In genomic region chr13:58387948-58388347, GRCm38 (mm10) we compare ENCODE assay signal across 8 mouse cellular contexts. TPM values are rescaled to one million over a fixed set of nuclear protein-coding genes. Genes with fewer than 3 reads are reported as not detected.
DNase-seq lines count a peak whose midpoint lies in the region; ATAC-seq and TF ChIP-seq lines count a peak whose summit lies in the region.

No protein-coding gene starts in this region.

- H3K27me3 ChIP-seq in midbrain, embryonic 10.5 days (ENCODE audit: low read depth, poor library complexity, severe bottlenecking), result no peaks in the 10 kb centered on the region
- H3K27me3 ChIP-seq in midbrain, embryonic 13.5 days, result no peaks in the 10 kb centered on the region
- no peaks in the 10 kb centered on the region for H3K27me3 ChIP-seq in intestine, embryonic 16.5 days (replicated peaks; ENCODE audit: control insufficient read depth, insufficient read depth, low read length)
- H3K27me3 ChIP-seq in spleen, adult 2 months (ENCODE audit: control insufficient read depth, insufficient read depth, low read length), result no peaks in the 10 kb centered on the region

- no peak overlapping the region for H3K4me2 ChIP-seq in midbrain, embryonic 13.5 days (replicated peaks)
- H3K4me2 ChIP-seq in intestine, embryonic 16.5 days (ENCODE audit: low read depth, low read length), result no peak overlapping the region

- no peak for TF ChIP-seq POLR2A in spleen, adult 2 months (IDR thresholded peaks at IDR 0.05; ENCODE audit: low read depth, low read length)

- peak; percentile 65; the same call in 1 of the 2 replicates for TF ChIP-seq CTCF in spleen, adult 2 months (IDR thresholded peaks at IDR 0.05; ENCODE audit: extremely low read depth, insufficient read depth, insufficient read length, insufficient replicate concordance)

- intact Hi-C loops in left cerebral cortex, postnatal 14 days (cut with DNase I), result loop anchor here (2.0 to 5.0 kb wide), 2 partner anchors 99 to 154 kb away; no protein-coding TSS in a partner anchor

- H3K9me3 ChIP-seq in midbrain, embryonic 10.5 days (replicated peaks), result no peaks in the 10 kb centered on the region
- no peaks in the 10 kb centered on the region for H3K9me3 ChIP-seq in midbrain, embryonic 13.5 days
- H3K9me3 ChIP-seq in intestine, embryonic 16.5 days (ENCODE audit: control insufficient read depth, low read length), result no peaks in the 10 kb centered on the region

- H3K9ac ChIP-seq in midbrain, embryonic 13.5 days (replicated peaks), result no peak overlapping the region
- no peak overlapping the region for H3K9ac ChIP-seq in intestine, embryonic 16.5 days (ENCODE audit: low read depth, low read length)

- peaks cover 17% of the 10 kb centered on the region for H3K4me1 ChIP-seq in midbrain, embryonic 10.5 days
- peaks cover 12% of the 10 kb centered on the region for H3K4me1 ChIP-seq in midbrain, embryonic 13.5 days (replicated peaks)
- peaks cover 9% of the 10 kb centered on the region; the same call in 1 of the 2 replicates for H3K4me1 ChIP-seq in intestine, embryonic 16.5 days (ENCODE audit: control insufficient read depth, insufficient read depth, low read length)
- H3K4me1 ChIP-seq in spleen, adult 2 months (ENCODE audit: control insufficient read depth, insufficient read depth, insufficient read length), result peaks cover 5% of the 10 kb centered on the region

- H3K27ac ChIP-seq in midbrain, embryonic 10.5 days (replicated peaks), result no peak overlapping the region
- no peak overlapping the region for H3K27ac ChIP-seq in midbrain, embryonic 13.5 days
- H3K27ac ChIP-seq in intestine, embryonic 16.5 days (ENCODE audit: low read length), result no peak overlapping the region
- H3K27ac ChIP-seq in spleen, adult 2 months (ENCODE audit: insufficient read depth, low read length), result no peak overlapping the region

- WGBS in midbrain, embryonic 10.5 days, result 19% methylated on average over 7 of the region's 7 CpGs
- 18% methylated on average over 7 of the region's 7 CpGs for WGBS in midbrain, embryonic 13.5 days
- 12% methylated on average over 7 of the region's 7 CpGs for WGBS in intestine, embryonic 16.5 days
- 20% methylated on average over 7 of the region's 7 CpGs for WGBS in spleen, adult 2 months

- H3K36me3 ChIP-seq in midbrain, embryonic 10.5 days, result peaks cover 34% of the 10 kb centered on the region
- H3K36me3 ChIP-seq in midbrain, embryonic 13.5 days, result peaks cover 26% of the 10 kb centered on the region
- H3K36me3 ChIP-seq in intestine, embryonic 16.5 days (ENCODE audit: control insufficient read depth, insufficient read depth, low read length), result peaks cover 8% of the 10 kb centered on the region
- H3K36me3 ChIP-seq in spleen, adult 2 months (ENCODE audit: control insufficient read depth, insufficient read depth, low read length), result peaks cover 13% of the 10 kb centered on the region

- no peak overlapping the region for H3K4me3 ChIP-seq in midbrain, embryonic 10.5 days
- no peak overlapping the region for H3K4me3 ChIP-seq in midbrain, embryonic 13.5 days (replicated peaks)
- H3K4me3 ChIP-seq in intestine, embryonic 16.5 days (ENCODE audit: low read length), result no peak overlapping the region
- no peak overlapping the region for H3K4me3 ChIP-seq in spleen, adult 2 months (ENCODE audit: extremely low read depth, insufficient read depth, insufficient read length)

- no peak for ATAC-seq in midbrain, embryonic 13.5 days
- peak; percentile 19; the same call in 1 of the 2 replicates for ATAC-seq in intestine, embryonic 16.5 days

- DNase-seq in midbrain, embryonic 10.5 days (ENCODE audit: low spot score), result peak; percentile 70
- DNase-seq in cerebellum, postnatal 25 days, result peak; percentile 69 to 81
- DNase-seq in frontal cortex, postnatal 36 days (ENCODE audit: low spot score in 2 of 2), result peak; percentile 60 to 82
- DNase-seq in left cerebral cortex, postnatal 14 days (ENCODE audit: low spot score in 2 of 2), result peak; percentile 81 to 83
- DNase-seq in mesoderm, embryonic 11.5 days (ENCODE audit: low read depth, low spot score), result peak; percentile 85
- DNase-seq in spleen, adult 2 months (ENCODE audit: low read depth in 1 of 2, low spot score in 2 of 2), result peak; percentile 59 to 79

RNA-seq across cellular contexts. Expression of gene 2210016F16Rik, which starts 2.9 kb away (rescaled TPM):
- polyA plus RNA-seq in midbrain, embryonic 10.5 days (2016; fragmentation: Nextera tagmentation; extraction: Ambion mirVana), result 29.1 and 30.1 TPM in 2 replicates
- 23.6 and 24.0 TPM in 2 replicates for polyA plus RNA-seq in midbrain, embryonic 13.5 days (2015; fragmentation: Nextera tagmentation; extraction: Ambion mirVana)
- 48.7 and 55.7 TPM in 2 replicates for polyA plus RNA-seq in intestine, embryonic 16.5 days (2015; fragmentation: Nextera tagmentation; extraction: Ambion mirVana)
- 1 to 10 TPM; 4.5 to 5.1 TPM for total RNA-seq in left cerebral cortex, postnatal 14 days (2021)
- polyA plus RNA-seq in spleen, adult 2 months (2012; rRNA removed), result 14.4 and 23.1 TPM in 2 replicates

RNA-seq across cellular contexts. Expression of gene Rmi1, which starts 14.1 kb away (rescaled TPM):
- polyA plus RNA-seq in midbrain, embryonic 10.5 days (2016; fragmentation: Nextera tagmentation; extraction: Ambion mirVana), result 27.4 and 31.2 TPM in 2 replicates
- 23.4 and 26.0 TPM in 2 replicates for polyA plus RNA-seq in midbrain, embryonic 13.5 days (2015; fragmentation: Nextera tagmentation; extraction: Ambion mirVana)
- 20.2 and 20.8 TPM in 2 replicates for polyA plus RNA-seq in intestine, embryonic 16.5 days (2015; fragmentation: Nextera tagmentation; extraction: Ambion mirVana)
- total RNA-seq in left cerebral cortex, postnatal 14 days (2021), result 10 to 100 TPM; 12.8 to 13.0 TPM
- 9.4 and 10.9 TPM in 2 replicates for polyA plus RNA-seq in spleen, adult 2 months (2012; rRNA removed)

RNA-seq across cellular contexts. Expression of gene Hnrnpk, which starts 15.2 kb away (rescaled TPM):
- 2,221 and 2,293 TPM in 2 replicates for polyA plus RNA-seq in midbrain, embryonic 10.5 days (2016; fragmentation: Nextera tagmentation; extraction: Ambion mirVana)
- polyA plus RNA-seq in midbrain, embryonic 13.5 days (2015; fragmentation: Nextera tagmentation; extraction: Ambion mirVana), result 1,943 and 2,055 TPM in 2 replicates
- 1,107 and 1,211 TPM in 2 replicates for polyA plus RNA-seq in intestine, embryonic 16.5 days (2015; fragmentation: Nextera tagmentation; extraction: Ambion mirVana)
- total RNA-seq in left cerebral cortex, postnatal 14 days (2021), result 100 to 1,000 TPM; 649 to 670 TPM
- 163 and 210 TPM in 2 replicates for polyA plus RNA-seq in spleen, adult 2 months (2012; rRNA removed)

RNA-seq across cellular contexts. Expression of gene Kif27, which starts 29.0 kb away (rescaled TPM):
- 0.78 and 0.98 TPM in 2 replicates for polyA plus RNA-seq in midbrain, embryonic 10.5 days (2016; fragmentation: Nextera tagmentation; extraction: Ambion mirVana)
- polyA plus RNA-seq in midbrain, embryonic 13.5 days (2015; fragmentation: Nextera tagmentation; extraction: Ambion mirVana), result 1.2 and 1.4 TPM in 2 replicates
- 0.32 and 0.66 TPM in 2 replicates for polyA plus RNA-seq in intestine, embryonic 16.5 days (2015; fragmentation: Nextera tagmentation; extraction: Ambion mirVana)
- total RNA-seq in left cerebral cortex, postnatal 14 days (2021), result 1 to 10 TPM; 2.6 to 3.3 TPM
- 0.02 TPM in 2 replicates for polyA plus RNA-seq in spleen, adult 2 months (2012; rRNA removed)
